Mouse (Mus musculus) hindbrain, embryonic 16.5 days (tissue): ENCODE measurements around the gene Yipf3. TPM values are rescaled to one million over a fixed set of nuclear protein-coding genes. Genes with fewer than 3 reads are reported as not detected.

Source experiments
- ATAC-seq: fragments of 200-750 bp; cut with Nextera tagmentation; 2 replicates; pipeline ENCODE4 v1.8.0; 2017; ENCODE audit warnings: moderate TSS enrichment, moderate library complexity
- H3K27ac ChIP-seq: fragments of 300-500 bp; sonication (generic); 2 replicates; pipeline ENCODE4 v1.5.1; 2014; ENCODE audit warnings: low read depth, mild to moderate bottlenecking, control low read depth, low read length, moderate library complexity
- H3K27me3 ChIP-seq: fragments of 300-500 bp; sonication (generic); replicated peaks from 2 replicates; pipeline ENCODE4 v1.6.1; 2014; ENCODE audit warnings: low read length; ENCODE audit not compliant: control insufficient read depth, insufficient read depth
- H3K36me3 ChIP-seq: fragments of 300-500 bp; sonication (generic); 2 replicates; pipeline ENCODE4 v1.6.1; 2014; ENCODE audit warnings: mild to moderate bottlenecking, low read length, moderate library complexity, mixed read lengths; ENCODE audit not compliant: control insufficient read depth, insufficient read depth
- H3K4me1 ChIP-seq: fragments of 300-500 bp; sonication (generic); 2 replicates; pipeline ENCODE4 v1.6.1; 2014; ENCODE audit warnings: low read depth, low read length; ENCODE audit not compliant: control insufficient read depth, insufficient read depth
- H3K4me2 ChIP-seq: fragments of 300-500 bp; sonication (generic); 2 replicates; pipeline ENCODE4 v1.6.1; 2014; ENCODE audit warnings: mild to moderate bottlenecking, low read length, control low read depth, moderate library complexity
- H3K4me3 ChIP-seq: fragments of 300-500 bp; sonication (generic); 2 replicates; pipeline ENCODE4 v1.5.1; 2014; ENCODE audit warnings: mild to moderate bottlenecking, low read length, control low read depth, moderate library complexity
- H3K9ac ChIP-seq: fragments of 300-500 bp; sonication (generic); 2 replicates; pipeline ENCODE4 v1.6.1; 2014; ENCODE audit warnings: low read depth, mild to moderate bottlenecking, control low read depth, low read length, moderate library complexity
- H3K9me3 ChIP-seq: fragments of 300-500 bp; sonication (generic); 2 replicates; pipeline ENCODE4 v1.6.1; 2014; ENCODE audit warnings: mild to moderate bottlenecking, low read length, moderate library complexity; ENCODE audit not compliant: control insufficient read depth
- WGBS: fragments of 180-500 bp; shearing (Covaris S2); extraction: QIAGEN DNeasy Blood & Tissue Kit; methylation state at CpG from one replicate; pipeline ENCODE4 v1.1.7; 2014; 5-methylcytosine and 5-hydroxymethylcytosine counted together
- polyA plus RNA-seq: library from polyadenylated mRNA; unstranded; fragments of >200 nt; fragmentation: Nextera tagmentation; extraction: Ambion mirVana; gene quantifications from 2 replicates; pipeline ENCODE4 v1.2.1, GENCODE M21; 2015

Gene Yipf3
- polyA plus RNA-seq, 1 experiment from 2014 or later = 105 TPM

GRCm38 (mm10) chr17:46252571-46253451 is 4.9 kb downstream of the Yipf3 start:
- Histone ChIP-seq H3K9ac (no peak overlapping the region), H3K27me3 (no peaks in the 10 kb centered on the region), H3K4me2 (peak overlapping the region; percentile 87), H3K4me3 (peak overlapping the region; percentile 80), H3K4me1 (peaks cover 29% of the 10 kb centered on the region), H3K9me3 (no peaks in the 10 kb centered on the region), H3K27ac (peak overlapping the region; percentile 79), H3K36me3 (peaks cover 18% of the 10 kb centered on the region)
- 51% methylated on average over 14 of the region's 14 CpGs for WGBS
- no peak for ATAC-seq

- Histone ChIP-seq H3K4me3 (peak within 1 kb of the TSS; percentile 80), H3K9me3 (no peaks in the 10 kb centered on the region), H3K27me3 (no peaks in the 10 kb centered on the region), H3K36me3 (peaks cover 18% of the 10 kb centered on the region), H3K27ac (peak within 1 kb of the TSS; percentile 79), H3K4me1 (peaks cover 28% of the 10 kb centered on the region), H3K4me2 (peak within 1 kb of the TSS; percentile 87), H3K9ac (peak within 1 kb of the TSS; percentile 90)
- 2% methylated on average over 42 of the region's 48 CpGs for WGBS
- ATAC-seq = peak; percentile 92
These were observed 5.7 kb downstream of the Yipf3 start, which contains the start of gene Lrrc73 for GRCm38 (mm10) chr17:46253452-46254084. Gene Lrrc73, plus strand, starts transcription at chr17:46253531.

- Histone ChIP-seq H3K4me2 (peak overlapping the region; percentile 87), H3K4me1 (peaks cover 23% of the 10 kb centered on the region), H3K9me3 (no peaks in the 10 kb centered on the region), H3K36me3 (peaks cover 18% of the 10 kb centered on the region), H3K27me3 (no peaks in the 10 kb centered on the region), H3K27ac (peak overlapping the region; percentile 79), H3K4me3 (peak overlapping the region; percentile 80), H3K9ac (peak overlapping the region; percentile 90)
- ATAC-seq = no peak; the same call in 1 of the 2 replicates
- WGBS = under 1% methylated on average over 52 of the region's 54 CpGs
These were observed 6.2 kb downstream of the Yipf3 start for GRCm38 (mm10) chr17:46254106-46254505.

- H3K27ac ChIP-seq = no peak overlapping the region
- H3K27me3 ChIP-seq = no peaks in the 10 kb centered on the region
- WGBS = 23% methylated on average over 6 of the region's 6 CpGs
- no peak for ATAC-seq
- H3K36me3 ChIP-seq = peaks cover 18% of the 10 kb centered on the region
- H3K4me3 ChIP-seq = peak overlapping the region; percentile 80
- peaks cover 16% of the 10 kb centered on the region for H3K4me1 ChIP-seq
- H3K9ac ChIP-seq = peak overlapping the region; percentile 90
- no peaks in the 10 kb centered on the region for H3K9me3 ChIP-seq
- H3K4me2 ChIP-seq = peak overlapping the region; percentile 87
These were observed 7.3 kb downstream of the Yipf3 start for GRCm38 (mm10) chr17:46255147-46255546.

GRCm38 (mm10) chr17:46258279-46259053 is 10.6 kb downstream of the Yipf3 start:
- peaks cover 11% of the 10 kb centered on the region for H3K36me3 ChIP-seq
- 79% methylated on average over 30 of the region's 30 CpGs for WGBS

GRCm38 (mm10) chr17:46259675-46260074 is 11.8 kb downstream of the Yipf3 start:
- 91% methylated on average over 17 of the region's 17 CpGs for WGBS

More at GRCm38 (mm10) chr17:46258279-46259053, 10.6 kb downstream of the Yipf3 start:
- no peak overlapping the region for H3K4me3 ChIP-seq
- peaks cover 10% of the 10 kb centered on the region for H3K4me1 ChIP-seq
- no peaks in the 10 kb centered on the region for H3K27me3 ChIP-seq
- H3K9me3 ChIP-seq = no peaks in the 10 kb centered on the region
- no peak for ATAC-seq
- H3K4me2 ChIP-seq = no peak overlapping the region
- no peak overlapping the region for H3K27ac ChIP-seq
- H3K9ac ChIP-seq = no peak overlapping the region

GRCm38 (mm10) chr17:46262201-46262694 is 14.4 kb downstream of the Yipf3 start:
- ATAC-seq = no peak
- Histone ChIP-seq H3K27ac (no peak overlapping the region), H3K4me3 (no peak overlapping the region), H3K36me3 (peaks cover 13% of the 10 kb centered on the region), H3K4me1 (no peaks in the 10 kb centered on the region), H3K4me2 (no peak overlapping the region), H3K9me3 (no peaks in the 10 kb centered on the region), H3K27me3 (no peaks in the 10 kb centered on the region), H3K9ac (no peak overlapping the region)
- 84% methylated on average over 5 of the region's 5 CpGs for WGBS

More at GRCm38 (mm10) chr17:46259675-46260074, 11.8 kb downstream of the Yipf3 start:
- Histone ChIP-seq H3K36me3 (peaks cover 13% of the 10 kb centered on the region), H3K9ac (no peak overlapping the region), H3K4me2 (no peak overlapping the region), H3K4me1 (peaks cover 6% of the 10 kb centered on the region; the same call in 1 of the 2 replicates), H3K27ac (no peak overlapping the region), H3K27me3 (no peaks in the 10 kb centered on the region), H3K4me3 (no peak overlapping the region), H3K9me3 (no peaks in the 10 kb centered on the region)
- no peak for ATAC-seq

- H3K9ac ChIP-seq = no peak overlapping the region
These were observed 17.6 kb downstream of the Yipf3 start for GRCm38 (mm10) chr17:46265502-46265901.

More at GRCm38 (mm10) chr17:46265502-46265901, 17.6 kb downstream of the Yipf3 start:
- WGBS = 82% methylated on average over 12 of the region's 12 CpGs
- no peak overlapping the region for H3K27ac ChIP-seq
- H3K4me3 ChIP-seq = no peak overlapping the region
- H3K4me1 ChIP-seq = no peaks in the 10 kb centered on the region
- H3K27me3 ChIP-seq = no peaks in the 10 kb centered on the region
- H3K36me3 ChIP-seq = peaks cover 10% of the 10 kb centered on the region
- no peak for ATAC-seq
- H3K9me3 ChIP-seq = no peaks in the 10 kb centered on the region
- H3K4me2 ChIP-seq = no peak overlapping the region
